Mouse (Mus musculus): Measurements from ENCODE around the gene Ints13. TPM values are rescaled to one million over a fixed set of nuclear protein-coding genes. Genes with fewer than 3 reads are reported as not detected.

The Ints13 gene
- 19.3 and 24.6 TPM in 2 replicates for total RNA-seq (2014; rRNA removed)
- 25.7 and 26.4 TPM in 2 replicates for polyA plus RNA-seq (2015; fragmentation: Nextera tagmentation; extraction: Ambion mirVana)

DNA sequence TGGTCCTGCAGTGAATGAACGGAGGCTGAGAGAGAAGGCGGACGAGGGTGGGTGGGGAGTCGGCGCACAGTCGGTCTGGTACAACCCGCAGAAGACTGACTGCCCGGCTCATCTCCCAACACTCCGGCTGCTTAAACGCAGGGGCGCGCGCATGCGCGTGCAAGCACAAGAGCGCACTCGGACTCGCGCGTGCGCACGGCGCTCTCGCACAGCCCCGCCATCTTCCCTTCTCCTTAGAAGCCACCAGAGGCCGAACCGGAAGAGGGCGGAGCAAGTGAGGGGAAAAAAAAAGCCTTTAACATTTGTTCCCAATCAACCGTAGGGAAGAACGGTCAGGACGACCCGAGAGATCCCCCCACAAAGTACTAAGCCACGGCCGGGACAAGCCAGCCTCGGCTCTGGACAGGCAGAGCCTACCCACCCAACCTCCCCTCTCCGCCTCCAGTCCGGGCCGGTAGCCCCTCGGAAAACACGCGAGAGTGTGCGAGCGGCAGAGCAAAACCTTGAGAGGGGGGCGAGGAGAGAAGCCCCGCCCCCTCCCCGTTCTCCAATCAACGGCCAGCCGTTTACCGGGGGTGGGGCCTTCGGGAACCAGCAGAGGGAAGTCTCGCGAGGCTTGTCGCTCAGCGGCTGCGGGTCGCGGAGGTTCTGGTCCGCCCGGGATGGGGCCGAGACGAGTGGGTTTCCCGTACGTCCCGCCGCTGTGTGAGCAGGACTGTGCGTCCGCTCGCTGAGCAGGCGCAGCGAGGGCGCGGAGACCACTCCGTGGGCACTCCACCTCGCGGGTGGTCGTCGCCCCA is at the start of gene Ints13:
TSS of gene Ints13 (minus strand) at position 526 of the 800 bp plus-strand sequence.
- peak within 1 kb of the TSS; percentile 77 for H3K4me3 ChIP-seq (ENCODE audit: low read length)
- no peaks in the 10 kb centered on the region for H3K36me3 ChIP-seq (ENCODE audit: insufficient read depth, low read length)
- H3K4me2 ChIP-seq (ENCODE audit: low read depth, low read length) = peak within 1 kb of the TSS; percentile 80
- WGBS = under 1% methylated on average over 77 of the region's 77 CpGs
- H3K9ac ChIP-seq (replicated peaks; ENCODE audit: low read length) = peak within 1 kb of the TSS; percentile 79
- peak; percentile 99 for DNase-seq (ENCODE audit: low spot score)
- TF ChIP-seq CTCF (IDR thresholded peaks at IDR 0.05; ENCODE audit: low read depth) = 0 out of 2 replicates have a peak, but pooled peaks have one; percentile 25
- peak within 1 kb of the TSS; percentile 99 for H3K27ac ChIP-seq
- peak; percentile 98 for ATAC-seq
- peaks cover 16% of the 10 kb centered on the region for H3K4me1 ChIP-seq (ENCODE audit: insufficient read depth, low read length)
- no peaks in the 10 kb centered on the region for H3K27me3 ChIP-seq (ENCODE audit: insufficient read depth, low read length)
- no peaks in the 10 kb centered on the region for H3K9me3 ChIP-seq (ENCODE audit: low read length)

DNA sequence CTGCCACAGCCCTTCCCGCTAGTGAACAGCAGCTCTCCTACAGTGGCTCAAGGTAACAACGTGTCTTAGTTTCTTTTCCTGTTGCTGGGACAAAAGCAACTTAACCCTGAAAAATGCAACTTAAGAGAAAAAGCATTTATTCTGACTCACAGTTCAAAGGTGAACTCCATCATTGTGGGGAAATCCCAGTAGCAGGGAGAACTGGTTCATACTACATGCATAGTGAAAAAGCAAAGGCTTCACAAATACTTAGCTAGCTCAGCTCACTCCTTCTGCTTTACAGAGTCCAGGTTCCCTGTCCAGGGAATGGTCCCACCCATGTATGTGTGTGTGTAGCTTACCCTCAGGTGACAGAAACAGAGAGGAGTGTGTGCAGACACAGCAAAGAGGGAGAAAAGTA is 39.0 kb upstream of the Ints13 start:
- Histone ChIP-seq H3K27ac (no peak overlapping the region), H3K36me3 (ENCODE audit: insufficient read depth, low read length) (peaks cover 55% of the 10 kb centered on the region), H3K9me3 (ENCODE audit: low read length) (no peaks in the 10 kb centered on the region), H3K4me1 (ENCODE audit: insufficient read depth, low read length) (no peaks in the 10 kb centered on the region), H3K27me3 (ENCODE audit: insufficient read depth, low read length) (no peaks in the 10 kb centered on the region), H3K4me3 (ENCODE audit: low read length) (no peak overlapping the region), H3K9ac (replicated peaks; ENCODE audit: low read length) (no peak overlapping the region), H3K4me2 (ENCODE audit: low read depth, low read length) (no peak overlapping the region)
- DNase-seq (ENCODE audit: low spot score) (no peak), ATAC-seq (no peak)
- no peak for TF ChIP-seq CTCF (IDR thresholded peaks at IDR 0.05; ENCODE audit: low read depth)
- WGBS = 93% methylated on average over 2 of the region's 2 CpGs

DNA sequence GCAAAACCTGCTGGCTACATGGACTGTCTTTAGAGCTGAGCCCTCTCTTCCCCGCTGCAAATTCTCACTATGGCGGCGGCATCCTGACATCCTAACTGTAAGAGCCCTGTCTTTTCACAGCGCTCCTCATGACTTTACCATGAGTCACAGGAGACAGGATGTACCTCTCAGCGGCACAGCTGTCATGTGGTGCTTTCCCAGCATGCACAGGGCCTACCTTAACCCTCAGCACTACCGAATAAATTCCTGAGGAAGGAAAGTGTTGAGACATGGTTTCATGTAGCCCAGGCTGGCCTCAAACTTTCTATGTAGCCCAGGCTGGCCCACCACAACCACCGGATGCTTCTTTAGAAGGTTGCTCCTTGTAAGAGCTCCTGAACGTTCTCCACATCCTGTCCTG is 38.3 kb upstream of the Ints13 start:
- Histone ChIP-seq H3K9me3 (ENCODE audit: low read length) (no peaks in the 10 kb centered on the region), H3K4me3 (ENCODE audit: low read length) (no peak overlapping the region), H3K27ac (no peak overlapping the region), H3K4me1 (ENCODE audit: insufficient read depth, low read length) (no peaks in the 10 kb centered on the region), H3K36me3 (ENCODE audit: insufficient read depth, low read length) (peaks cover 51% of the 10 kb centered on the region), H3K27me3 (ENCODE audit: insufficient read depth, low read length) (no peaks in the 10 kb centered on the region), H3K9ac (replicated peaks; ENCODE audit: low read length) (no peak overlapping the region), H3K4me2 (ENCODE audit: low read depth, low read length) (no peak overlapping the region)
- WGBS = 99% methylated on average over 8 of the region's 8 CpGs
- ATAC-seq = no peak
- TF ChIP-seq CTCF (IDR thresholded peaks at IDR 0.05; ENCODE audit: low read depth) = no peak
- DNase-seq (ENCODE audit: low spot score) = no peak

DNA sequence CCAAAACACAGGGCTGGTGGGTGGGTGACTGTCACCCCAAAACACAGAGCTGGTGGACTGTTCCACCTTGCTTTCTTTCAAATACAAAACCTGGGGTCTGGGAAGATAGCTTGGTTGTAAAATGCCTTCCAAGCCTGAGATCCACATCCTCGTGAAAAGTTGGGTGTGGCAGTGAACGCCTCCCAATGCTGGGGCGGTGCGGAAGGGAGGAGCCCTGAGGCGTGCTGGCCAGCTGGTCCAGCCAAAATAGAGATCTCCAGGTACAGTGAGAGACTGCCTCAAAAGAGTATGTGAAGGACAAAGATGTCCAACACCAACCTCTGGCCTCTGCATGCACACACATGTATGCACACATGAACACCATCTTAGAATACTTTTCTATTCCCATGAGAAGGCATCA is 36.9 kb upstream of the Ints13 start:
- DNase-seq (ENCODE audit: low spot score) (no peak), ATAC-seq (no peak)
- Histone ChIP-seq H3K4me1 (ENCODE audit: insufficient read depth, low read length) (no peaks in the 10 kb centered on the region), H3K9ac (replicated peaks; ENCODE audit: low read length) (no peak overlapping the region), H3K27me3 (ENCODE audit: insufficient read depth, low read length) (no peaks in the 10 kb centered on the region), H3K27ac (no peak overlapping the region), H3K4me2 (ENCODE audit: low read depth, low read length) (no peak overlapping the region), H3K36me3 (ENCODE audit: insufficient read depth, low read length) (peaks cover 56% of the 10 kb centered on the region), H3K4me3 (ENCODE audit: low read length) (no peak overlapping the region), H3K9me3 (ENCODE audit: low read length) (no peaks in the 10 kb centered on the region)
- no peak for TF ChIP-seq CTCF (IDR thresholded peaks at IDR 0.05; ENCODE audit: low read depth)
- 91% methylated on average over 5 of the region's 5 CpGs for WGBS

- no peak overlapping the region for H3K27ac ChIP-seq
- no peak overlapping the region for H3K9ac ChIP-seq (replicated peaks; ENCODE audit: low read length)
- H3K4me1 ChIP-seq (ENCODE audit: insufficient read depth, low read length) = no peaks in the 10 kb centered on the region
- DNase-seq (ENCODE audit: low spot score) (no peak), ATAC-seq (no peak)
- 95% methylated on average over 5 of the region's 5 CpGs for WGBS
- no peak overlapping the region for H3K4me2 ChIP-seq (ENCODE audit: low read depth, low read length)
- no peaks in the 10 kb centered on the region for H3K9me3 ChIP-seq (ENCODE audit: low read length)
- no peak for TF ChIP-seq CTCF (IDR thresholded peaks at IDR 0.05; ENCODE audit: low read depth)
- no peaks in the 10 kb centered on the region for H3K27me3 ChIP-seq (ENCODE audit: insufficient read depth, low read length)
- peaks cover 59% of the 10 kb centered on the region for H3K36me3 ChIP-seq (ENCODE audit: insufficient read depth, low read length)
- H3K4me3 ChIP-seq (ENCODE audit: low read length) = no peak overlapping the region
Observed at GRCm38 (mm10) chr6:146613907-146614306, 36.3 kb upstream of the Ints13 start.

GRCm38 (mm10) chr6:146612736-146613135 is 35.1 kb upstream of the Ints13 start:
- DNase-seq (ENCODE audit: low spot score) = no peak
- H3K27ac ChIP-seq = no peak overlapping the region
- WGBS = 95% methylated on average over 5 of the region's 5 CpGs
- H3K4me2 ChIP-seq (ENCODE audit: low read depth, low read length) = no peak overlapping the region
- H3K9me3 ChIP-seq (ENCODE audit: low read length) = no peaks in the 10 kb centered on the region
- H3K9ac ChIP-seq (replicated peaks; ENCODE audit: low read length) = no peak overlapping the region
- ATAC-seq = no peak
- no peaks in the 10 kb centered on the region for H3K27me3 ChIP-seq (ENCODE audit: insufficient read depth, low read length)
- no peaks in the 10 kb centered on the region for H3K4me1 ChIP-seq (ENCODE audit: insufficient read depth, low read length)
- no peak overlapping the region for H3K4me3 ChIP-seq (ENCODE audit: low read length)
- no peak for TF ChIP-seq CTCF (IDR thresholded peaks at IDR 0.05; ENCODE audit: low read depth)
- H3K36me3 ChIP-seq (ENCODE audit: insufficient read depth, low read length) = peaks cover 48% of the 10 kb centered on the region

DNA sequence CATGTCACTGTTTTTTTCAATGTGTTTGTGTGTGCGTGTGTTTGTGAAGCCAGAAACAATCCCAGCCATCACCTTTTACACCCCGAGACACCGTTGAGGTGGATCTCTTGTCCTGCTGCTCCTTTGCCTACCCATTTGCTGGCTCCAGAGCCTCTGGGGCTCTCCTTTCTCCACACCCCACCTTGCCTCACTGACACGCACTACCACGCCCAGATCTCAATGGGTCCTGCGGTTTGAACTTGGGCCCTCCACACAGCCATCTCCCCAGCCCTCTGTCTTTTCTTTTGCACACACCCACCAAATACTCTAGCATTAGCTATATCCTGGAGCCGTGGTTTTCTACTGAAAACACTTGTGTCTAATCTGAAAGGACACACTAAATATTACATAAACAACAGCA is 34.3 kb upstream of the Ints13 start:
- no peaks in the 10 kb centered on the region for H3K9me3 ChIP-seq (ENCODE audit: low read length)
- H3K27me3 ChIP-seq (ENCODE audit: insufficient read depth, low read length) = no peaks in the 10 kb centered on the region
- no peak for DNase-seq (ENCODE audit: low spot score)
- no peak overlapping the region for H3K4me2 ChIP-seq (ENCODE audit: low read depth, low read length)
- no peak overlapping the region for H3K4me3 ChIP-seq (ENCODE audit: low read length)
- no peaks in the 10 kb centered on the region for H3K4me1 ChIP-seq (ENCODE audit: insufficient read depth, low read length)
- no peak overlapping the region for H3K27ac ChIP-seq
- TF ChIP-seq CTCF (IDR thresholded peaks at IDR 0.05; ENCODE audit: low read depth) = no peak
- H3K36me3 ChIP-seq (ENCODE audit: insufficient read depth, low read length) = peaks cover 41% of the 10 kb centered on the region
- H3K9ac ChIP-seq (replicated peaks; ENCODE audit: low read length) = no peak overlapping the region
- ATAC-seq = no peak
- 94% methylated on average over 7 of the region's 7 CpGs for WGBS
